Mouse (Mus musculus) cerebellum, adult 18-20 months (tissue): ENCODE measurements around the gene Hint1.

Experiments used
- DNase-seq, 2 experiments: peaks; one replicate each; pipeline ENCODE4 v3.0.0; 2021

The Hint1 gene

GRCm38 (mm10) chr11:54902333-54903323 is 36.4 kb downstream of the Hint1 start, which contains the start of gene Gpx3:
Gene Gpx3, plus strand, starts transcription at chr11:54902453.
- DNase-seq = peak; percentile 74 to 81

DNA sequence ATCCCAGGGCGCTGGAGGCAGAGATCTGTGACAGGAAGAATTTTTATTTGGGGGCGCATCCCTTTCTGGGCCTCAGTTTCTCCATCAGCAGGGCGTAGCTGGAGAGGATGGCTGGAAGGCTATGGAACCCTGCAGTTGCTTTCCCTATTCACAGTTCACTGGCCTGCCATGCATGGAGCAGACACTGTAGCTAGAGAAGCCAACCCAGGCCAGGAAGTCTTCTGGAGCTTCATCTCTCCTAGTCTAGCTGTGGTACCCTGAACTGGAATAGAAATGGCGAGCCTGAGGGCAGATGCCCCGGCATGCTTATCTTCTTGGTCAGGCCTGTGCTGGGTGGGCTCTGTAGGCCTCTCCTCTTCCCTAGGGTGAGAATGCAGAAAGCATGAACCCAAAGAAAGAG is 37.2 kb downstream of the Hint1 start:
- DNase-seq = no peak

DNA sequence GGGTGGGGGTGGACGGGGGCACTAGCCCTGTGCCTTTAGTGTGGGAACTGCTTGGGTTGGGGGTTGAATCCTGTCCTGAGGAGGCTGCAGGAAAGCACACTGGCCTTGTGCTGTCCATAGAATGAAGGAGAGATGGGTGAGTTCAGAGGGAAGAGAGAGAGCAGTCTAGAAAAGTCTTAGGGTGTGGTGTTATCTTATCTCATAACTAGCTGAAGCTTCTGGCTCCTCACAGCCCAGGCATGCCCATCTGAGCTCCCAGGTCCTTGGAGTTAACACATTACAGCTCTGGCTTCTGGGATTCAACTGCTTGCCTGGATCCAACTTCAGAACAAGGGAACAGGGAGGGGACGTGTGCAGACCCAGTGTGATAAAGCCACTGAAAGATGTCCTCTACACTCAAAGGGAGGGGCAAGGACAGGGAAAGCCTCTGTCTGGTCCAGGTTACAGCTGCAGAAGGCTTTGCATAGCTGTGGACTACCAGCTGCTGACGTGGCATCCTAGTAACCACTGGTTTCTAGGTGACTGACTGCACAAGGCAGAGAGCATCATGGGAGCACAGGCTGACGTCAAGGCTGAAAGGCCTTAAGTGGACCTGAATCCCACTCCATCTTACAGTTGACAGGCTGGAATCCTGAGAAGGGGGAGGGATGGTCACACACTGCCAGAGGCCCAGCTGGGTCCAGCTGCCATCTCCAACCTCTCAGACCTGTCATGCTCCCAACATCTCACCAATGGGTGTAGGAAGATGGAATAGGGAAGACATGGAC is 37.9 kb downstream of the Hint1 start:
- DNase-seq = no peak

GRCm38 (mm10) chr11:54905086-54905485 is 38.9 kb downstream of the Hint1 start:
- DNase-seq = no peak

DNA sequence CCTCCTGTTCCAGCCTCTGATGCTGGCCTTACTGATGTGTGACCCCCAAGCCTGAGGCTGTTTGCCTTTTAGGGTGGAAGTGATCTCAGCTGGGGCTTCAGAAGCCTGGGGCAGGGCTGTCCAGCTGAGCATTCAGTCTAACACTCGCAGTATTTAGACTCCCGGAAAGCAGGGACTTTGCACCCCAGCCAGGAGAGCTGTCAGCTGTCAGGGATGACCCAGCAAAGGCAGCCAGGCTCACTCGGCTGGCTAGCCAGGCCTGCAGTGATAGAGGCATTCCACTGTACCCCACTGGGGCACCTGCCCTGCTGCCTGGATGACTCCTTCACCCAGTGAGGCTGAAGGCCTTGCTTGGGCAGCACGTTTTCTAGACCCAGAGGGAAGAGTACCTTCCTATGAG is 39.7 kb downstream of the Hint1 start:
- DNase-seq = no peak

DNA sequence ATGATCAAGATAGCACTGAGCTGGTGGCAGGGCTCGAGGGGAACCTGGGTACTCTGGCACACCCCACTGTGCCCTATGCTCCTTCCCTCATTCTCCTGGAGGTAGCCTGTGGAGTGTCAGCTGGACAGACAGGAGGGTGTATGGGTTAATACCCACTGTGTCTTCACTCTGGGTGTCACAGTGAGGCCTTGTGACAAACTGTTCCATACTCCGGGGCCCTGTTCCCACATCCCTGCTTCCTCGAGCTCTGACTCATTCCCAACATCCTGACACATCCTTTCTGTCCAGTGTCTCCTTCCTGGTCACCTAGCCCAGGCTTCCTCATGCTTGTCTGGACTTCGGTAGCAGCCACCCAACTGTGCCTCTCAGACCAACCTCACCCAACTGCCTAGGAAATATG is 40.3 kb downstream of the Hint1 start:
- no peak for DNase-seq

DNA sequence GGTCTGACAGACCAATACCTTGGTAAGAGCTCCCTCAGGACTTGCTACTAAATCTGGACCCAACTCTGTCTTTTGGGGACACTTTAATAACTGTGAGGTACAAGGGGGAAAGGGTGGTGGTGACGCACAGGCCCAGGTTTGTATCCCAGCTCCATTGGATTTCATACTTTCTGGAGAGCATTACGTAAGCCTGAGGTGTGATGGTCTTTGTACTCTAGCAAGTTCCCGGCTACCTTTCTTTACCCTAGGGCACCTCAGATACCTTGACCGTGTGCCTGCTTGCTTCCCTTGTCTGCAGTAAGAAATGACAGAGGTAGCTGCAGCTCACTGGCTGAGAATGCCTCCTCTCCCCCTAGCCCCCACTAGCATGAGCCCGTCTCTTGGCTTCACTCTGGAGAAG is 41.1 kb downstream of the Hint1 start:
- no peak for DNase-seq

DNA sequence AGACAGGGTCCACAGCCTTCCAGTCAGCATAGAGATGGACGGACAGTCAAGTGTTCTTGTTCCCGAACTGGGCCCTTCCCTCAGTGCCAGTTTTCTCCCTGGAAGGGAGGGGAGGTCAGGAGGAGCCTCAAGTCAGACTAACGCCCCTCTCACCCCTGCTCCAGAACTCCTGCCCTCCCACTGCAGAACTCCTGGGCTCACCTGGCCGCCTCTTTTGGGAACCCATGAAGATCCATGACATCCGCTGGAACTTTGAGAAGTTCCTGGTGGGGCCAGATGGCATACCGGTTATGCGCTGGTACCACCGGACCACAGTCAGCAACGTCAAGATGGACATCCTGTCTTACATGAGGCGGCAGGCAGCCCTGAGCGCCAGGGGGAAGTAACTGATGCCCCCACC is 43.1 kb downstream of the Hint1 start:
- DNase-seq = no peak

- DNase-seq = no peak
Observed at GRCm38 (mm10) chr11:54910081-54910665, 44.0 kb downstream of the Hint1 start.

DNA sequence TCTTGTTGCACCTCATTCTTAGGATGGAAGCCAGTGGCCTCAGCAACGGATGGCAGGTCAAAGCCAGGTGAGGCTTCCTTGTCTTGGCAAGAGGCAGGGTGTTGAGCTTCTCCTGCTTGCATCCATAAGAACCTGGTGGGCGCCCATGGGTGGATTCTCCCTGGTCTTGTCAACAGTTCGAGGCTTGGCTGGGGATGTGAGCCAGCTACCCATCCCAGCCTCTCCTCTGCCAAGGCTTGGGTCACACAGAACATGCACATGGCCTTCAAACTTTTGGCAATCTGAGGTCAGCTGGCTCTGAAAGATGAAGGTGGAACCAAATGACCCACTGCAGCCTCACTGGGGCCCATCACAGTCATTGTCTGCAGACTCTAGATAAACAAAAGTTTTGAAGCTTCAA is 45.0 kb downstream of the Hint1 start:
- DNase-seq = no peak

- no peak for DNase-seq
Observed at GRCm38 (mm10) chr11:54911671-54912502, 45.7 kb downstream of the Hint1 start.

DNA sequence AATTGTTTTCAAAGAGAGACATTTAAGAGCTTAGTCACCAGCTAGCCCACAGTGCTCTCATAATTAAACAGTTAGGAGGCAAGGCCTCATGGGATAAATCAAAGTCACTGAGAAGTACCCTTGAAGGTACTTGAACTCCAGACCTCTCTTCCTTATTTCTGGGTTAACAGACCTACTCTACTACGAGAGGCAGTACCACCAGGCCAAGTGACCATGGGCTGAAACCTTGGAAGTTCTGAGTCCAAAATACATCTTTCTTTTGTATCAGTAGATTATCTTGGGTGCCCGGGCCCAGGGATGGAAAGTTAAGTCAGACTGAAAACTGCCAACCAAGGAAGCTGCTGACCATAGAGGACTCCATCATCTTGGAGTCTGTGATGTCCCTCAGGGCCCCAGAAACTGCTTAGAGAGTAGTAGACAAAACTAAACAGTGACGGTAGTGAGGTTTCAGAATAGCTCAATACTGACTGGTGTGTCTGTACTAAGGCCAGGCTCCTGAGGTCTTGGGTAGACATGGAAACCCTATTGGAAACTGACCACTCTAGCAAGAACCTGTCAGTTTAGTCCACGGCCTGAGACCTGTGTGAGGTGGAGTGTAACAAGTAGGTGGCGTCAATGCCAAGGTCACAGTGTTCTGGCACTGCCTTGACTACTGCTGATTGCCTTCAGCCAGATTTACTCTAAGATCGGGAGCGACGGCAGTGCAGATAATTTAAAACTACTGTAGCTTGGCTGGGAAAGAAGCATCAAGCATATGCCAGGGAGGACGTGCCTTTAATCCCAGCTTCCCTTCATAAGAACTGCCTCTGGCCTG is 46.5 kb downstream of the Hint1 start:
- no peak for DNase-seq

DNA sequence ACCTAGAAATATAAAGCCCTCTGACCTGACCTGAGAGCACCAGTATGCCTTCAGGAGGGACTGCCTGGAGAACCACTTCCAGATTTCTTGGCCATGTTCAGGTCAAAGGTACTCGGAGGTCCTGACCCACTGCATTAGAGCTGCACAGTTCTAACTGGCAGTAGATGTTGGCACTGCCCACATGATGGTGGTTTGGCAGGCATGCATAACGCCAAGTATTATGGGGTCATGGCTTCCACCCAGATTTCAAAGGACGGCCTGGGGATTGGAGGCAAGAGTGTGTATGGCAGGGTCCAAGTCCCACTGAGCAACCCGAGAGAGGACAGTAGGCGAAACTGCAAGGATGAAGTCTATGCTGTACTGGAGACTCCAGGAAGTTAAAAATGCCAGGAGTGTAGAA is 47.7 kb downstream of the Hint1 start:
- DNase-seq = no peak

GRCm38 (mm10) chr11:54917461-54917860 is 51.3 kb downstream of the Hint1 start:
- no peak for DNase-seq

DNA sequence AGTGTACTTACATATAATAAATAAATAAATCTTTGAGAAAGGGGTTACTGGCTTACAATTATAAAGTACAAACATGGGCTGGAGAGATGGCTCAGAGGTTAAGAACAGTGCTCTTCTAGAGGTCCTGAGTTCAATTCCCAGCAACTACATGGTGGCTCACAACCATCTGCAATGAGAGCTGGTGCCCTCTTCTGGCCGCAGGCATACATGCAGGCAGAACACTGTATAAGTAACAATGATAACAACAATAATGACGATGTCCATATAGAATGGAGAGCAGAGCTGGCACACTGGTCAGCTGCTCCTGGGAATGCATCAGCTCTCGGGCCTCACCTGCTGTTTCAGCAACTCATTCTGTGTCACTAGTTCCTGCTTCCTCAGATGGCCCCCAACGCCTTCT is 52.1 kb downstream of the Hint1 start:
- DNase-seq = no peak
